Mouse (Mus musculus) heart, embryonic 14.5 days (tissue): Measurements from ENCODE around the gene Gm12695. TPM values are rescaled to one million over a fixed set of nuclear protein-coding genes. Genes with fewer than 3 reads are reported as not detected.

Experiments
- ATAC-seq: fragments of 200-750 bp; cut with Nextera tagmentation; 2 replicates; pipeline ENCODE4 v1.8.0; 2017; ENCODE audit warnings: low read depth, moderate TSS enrichment; ENCODE audit not compliant: insufficient number of reproducible peaks, insufficient read depth, low FRiP score
- H3K27ac ChIP-seq, 2 experiments: fragments of 200-500 bp in 1 of 2; fragments of 300-500 bp in 1 of 2; sonication (generic) in 1 of 2; replicated peaks in 1 of 2; 2 replicates each; pipeline ENCODE4 v1.5.1; 2012 to 2014; ENCODE audit warnings: low read depth in 2 of 2, low read length in 2 of 2, control low read depth in 1 of 2, mild to moderate bottlenecking in 1 of 2, mixed read lengths in 1 of 2; ENCODE audit not compliant: control insufficient read depth in 1 of 2, insufficient read depth in 1 of 2
- H3K27me3 ChIP-seq: fragments of 300-500 bp; sonication (generic); 2 replicates; pipeline ENCODE4 v1.6.1; 2014; ENCODE audit warnings: mild to moderate bottlenecking, low read length, control low read depth; ENCODE audit not compliant: control insufficient read depth, insufficient read depth
- H3K36me3 ChIP-seq: fragments of 300-500 bp; sonication (generic); 2 replicates; pipeline ENCODE4 v1.6.1; 2014; ENCODE audit warnings: mild to moderate bottlenecking, control low read depth, low read length, mixed read lengths; ENCODE audit not compliant: control insufficient read depth, insufficient read depth
- H3K4me1 ChIP-seq, 2 experiments: fragments of 200-500 bp in 1 of 2; fragments of 300-500 bp in 1 of 2; sonication (generic) in 1 of 2; 2 replicates each; pipeline ENCODE4 v1.6.1; 2012 to 2014; ENCODE audit warnings: low read length in 2 of 2, control low read depth in 1 of 2, mixed read lengths in 1 of 2; ENCODE audit not compliant: control insufficient read depth in 2 of 2, insufficient read depth in 2 of 2
- H3K4me2 ChIP-seq: fragments of 300-500 bp; sonication (generic); 2 replicates; pipeline ENCODE4 v1.6.1; 2014; ENCODE audit warnings: mild to moderate bottlenecking, low read length
- H3K4me3 ChIP-seq, 2 experiments: fragments of 200-500 bp in 1 of 2; fragments of 300-500 bp in 1 of 2; sonication (generic) in 1 of 2; 2 replicates each; pipeline ENCODE4 v1.5.1; 2012 to 2014; ENCODE audit warnings: low read length in 2 of 2, mild to moderate bottlenecking in 2 of 2, control low read depth in 1 of 2, low read depth in 1 of 2, moderate library complexity in 1 of 2; ENCODE audit not compliant: control insufficient read depth in 1 of 2, insufficient read depth in 1 of 2
- H3K9ac ChIP-seq: fragments of 300-500 bp; sonication (generic); 2 replicates; pipeline ENCODE4 v1.6.1; 2014; ENCODE audit warnings: mild to moderate bottlenecking, low read length
- H3K9me3 ChIP-seq: fragments of 300-500 bp; sonication (generic); 2 replicates; pipeline ENCODE4 v1.6.1; 2016; ENCODE audit warnings: low read length, control low read depth; ENCODE audit not compliant: control insufficient read depth
- WGBS: fragments of 180-500 bp; shearing (Covaris S2); extraction: QIAGEN DNeasy Blood & Tissue Kit; methylation state at CpG from one replicate; pipeline ENCODE4 v1.1.7; 2014; 5-methylcytosine and 5-hydroxymethylcytosine counted together
- polyA plus RNA-seq: library from polyadenylated mRNA; unstranded; fragments of >200 nt; fragmentation: Nextera tagmentation; extraction: Ambion mirVana; gene quantifications from 2 replicates; pipeline ENCODE4 v1.2.1, GENCODE M21; 2014

Gm12695 gene
- polyA plus RNA-seq, 1 experiment from 2014 or later = not detected

DNA sequence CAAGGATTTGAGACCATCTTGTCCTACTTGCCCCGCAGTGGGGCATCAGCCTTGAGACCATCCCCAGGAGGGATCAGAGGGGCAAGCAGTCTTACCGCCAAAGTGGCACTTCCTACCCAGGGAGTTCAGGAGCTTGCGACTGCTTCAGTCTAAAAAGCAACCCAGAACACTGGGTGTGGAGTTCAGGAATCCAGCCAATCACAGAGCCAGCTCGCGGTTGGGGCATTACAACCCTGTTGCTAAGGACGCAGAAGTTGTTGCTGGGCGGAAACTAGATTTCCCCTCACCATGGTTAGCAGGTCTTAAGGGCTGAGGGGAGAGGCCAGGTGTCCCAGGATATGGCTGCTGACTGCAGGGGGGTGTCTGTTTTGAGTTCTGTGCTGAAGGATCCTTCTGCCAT lies 1.6 kb upstream of the Gm12695 start:
- Histone ChIP-seq H3K9ac (no peak overlapping the region), H3K36me3 (no peaks in the 10 kb centered on the region), H3K27me3 (no peaks in the 10 kb centered on the region), H3K27ac (no peak overlapping the region), H3K4me1 (no peaks in the 10 kb centered on the region), H3K9me3 (no peaks in the 10 kb centered on the region), H3K4me3 (no peak overlapping the region), H3K4me2 (no peak overlapping the region)
- ATAC-seq = no peak
- 11% methylated on average over 7 of the region's 7 CpGs for WGBS

DNA sequence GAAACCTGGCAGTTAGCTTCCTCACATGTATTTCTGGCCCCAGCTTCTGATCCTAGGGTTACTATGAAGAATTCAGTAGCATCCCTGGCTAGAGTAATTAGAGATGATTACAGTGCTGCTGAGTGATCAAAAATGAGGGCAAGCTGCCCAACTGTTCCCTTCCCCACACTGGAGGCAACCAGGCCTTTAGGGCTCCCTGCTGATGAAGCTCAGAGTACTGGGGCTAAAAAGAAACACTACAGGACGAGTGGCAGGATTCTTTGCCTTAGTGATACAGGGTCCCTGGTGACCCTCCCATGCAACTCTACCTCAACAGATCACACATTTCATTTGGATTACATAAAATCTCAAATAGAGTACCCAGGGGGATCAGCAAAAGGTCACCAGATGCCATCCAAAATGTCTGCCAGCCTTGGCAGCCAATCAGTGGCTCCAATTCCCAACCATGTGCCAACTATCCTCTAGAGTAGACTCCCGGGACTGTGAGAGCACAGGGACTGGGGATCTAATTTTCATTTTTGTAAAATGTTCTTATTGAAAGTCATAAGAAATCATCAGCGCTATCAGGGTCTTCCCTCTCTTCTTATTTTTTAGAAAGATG lies 11.9 kb downstream of the Gm12695 start:
- Histone ChIP-seq H3K9me3 (no peaks in the 10 kb centered on the region), H3K4me3 (no peak overlapping the region), H3K36me3 (no peaks in the 10 kb centered on the region), H3K4me1 (no peaks in the 10 kb centered on the region), H3K27ac (no peak overlapping the region), H3K4me2 (no peak overlapping the region), H3K27me3 (no peaks in the 10 kb centered on the region), H3K9ac (no peak overlapping the region)
- 64% methylated on average over 3 of the region's 3 CpGs for WGBS
- no peak for ATAC-seq

DNA sequence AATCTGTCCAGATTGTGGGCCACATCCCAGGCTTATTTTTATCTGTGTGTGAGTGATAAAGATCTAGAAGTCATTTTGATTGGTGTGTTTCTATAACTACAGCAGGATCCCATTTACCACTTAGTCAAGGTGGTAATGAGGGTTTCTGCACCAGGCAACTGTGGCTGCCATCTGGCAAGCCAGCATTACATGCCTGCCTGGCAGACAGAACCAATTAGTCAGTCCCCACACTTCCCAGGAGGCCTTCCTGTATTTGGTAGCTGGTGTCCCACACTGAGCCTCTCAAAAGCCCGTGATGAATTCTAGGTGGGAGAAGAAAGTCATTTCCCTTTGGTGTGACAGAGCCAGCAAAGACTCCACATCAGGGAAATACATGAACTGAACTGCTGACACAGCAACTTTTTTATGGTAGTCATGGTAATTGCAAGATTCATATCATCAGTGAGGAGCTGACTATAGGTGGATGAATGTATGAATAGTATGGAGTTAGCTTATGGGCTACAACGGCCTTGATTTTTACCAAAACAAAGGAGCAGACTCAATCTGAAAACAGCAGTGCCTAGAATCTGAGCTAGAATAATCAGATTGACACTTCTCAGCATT lies 18.5 kb downstream of the Gm12695 start:
- Histone ChIP-seq H3K9ac (no peak overlapping the region), H3K4me3 (no peak overlapping the region), H3K4me2 (no peak overlapping the region), H3K4me1 (no peaks in the 10 kb centered on the region), H3K9me3 (no peaks in the 10 kb centered on the region), H3K36me3 (no peaks in the 10 kb centered on the region), H3K27ac (no peak overlapping the region), H3K27me3 (no peaks in the 10 kb centered on the region)
- WGBS = 41% methylated on average over 2 of the region's 2 CpGs
- ATAC-seq = no peak

DNA sequence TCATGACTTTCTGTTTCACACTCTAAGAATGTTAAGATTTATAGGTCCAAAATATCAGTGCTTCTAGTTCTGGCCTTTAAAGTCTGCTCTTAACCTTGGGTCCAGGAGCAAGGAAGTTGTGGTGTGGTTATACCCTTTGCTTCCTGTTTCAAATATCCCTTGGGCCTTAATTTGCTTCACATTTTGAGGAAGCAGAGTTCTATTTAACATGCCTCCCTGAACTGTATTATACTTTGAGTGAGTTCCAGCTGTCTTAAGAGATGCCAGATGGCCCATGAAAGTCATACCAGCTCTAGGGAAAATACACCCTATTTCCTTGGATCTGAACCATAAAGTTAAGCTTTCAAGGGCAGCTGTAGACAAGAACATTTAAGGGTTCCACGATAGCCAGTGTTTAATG lies 33.0 kb downstream of the Gm12695 start:
- Histone ChIP-seq H3K36me3 (no peaks in the 10 kb centered on the region), H3K27ac (no peak overlapping the region), H3K4me1 (no peaks in the 10 kb centered on the region), H3K27me3 (no peaks in the 10 kb centered on the region), H3K4me3 (no peak overlapping the region), H3K9ac (no peak overlapping the region), H3K4me2 (no peak overlapping the region), H3K9me3 (no peaks in the 10 kb centered on the region)
- 56% methylated on average over 1 of the region's 1 CpGs for WGBS
- no peak for ATAC-seq

DNA sequence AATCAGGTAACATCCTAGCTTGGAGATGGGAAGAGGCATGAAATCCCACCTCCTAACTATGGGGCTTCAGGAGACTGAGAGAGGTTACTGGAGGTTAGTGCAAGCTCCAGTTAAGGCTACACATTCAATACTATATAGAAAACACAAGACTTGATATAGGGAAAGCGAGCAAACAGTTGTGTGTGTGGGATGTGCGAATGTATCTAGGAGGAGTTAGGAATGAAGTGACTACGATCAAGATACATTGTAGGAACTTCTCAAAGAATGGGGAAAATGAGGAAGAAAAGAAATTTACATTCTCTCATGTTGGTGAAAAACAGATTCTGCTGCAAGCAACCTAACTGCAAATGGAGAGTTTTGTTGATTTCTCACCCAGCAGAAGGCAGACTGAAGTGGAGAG lies 44.5 kb downstream of the Gm12695 start:
- no peak for ATAC-seq
- Histone ChIP-seq H3K27me3 (no peaks in the 10 kb centered on the region), H3K36me3 (no peaks in the 10 kb centered on the region), H3K4me1 (no peaks in the 10 kb centered on the region), H3K27ac (no peak overlapping the region), H3K9ac (no peak overlapping the region), H3K9me3 (no peaks in the 10 kb centered on the region), H3K4me2 (no peak overlapping the region), H3K4me3 (no peak overlapping the region)
- 82% methylated on average over 3 of the region's 3 CpGs for WGBS

DNA sequence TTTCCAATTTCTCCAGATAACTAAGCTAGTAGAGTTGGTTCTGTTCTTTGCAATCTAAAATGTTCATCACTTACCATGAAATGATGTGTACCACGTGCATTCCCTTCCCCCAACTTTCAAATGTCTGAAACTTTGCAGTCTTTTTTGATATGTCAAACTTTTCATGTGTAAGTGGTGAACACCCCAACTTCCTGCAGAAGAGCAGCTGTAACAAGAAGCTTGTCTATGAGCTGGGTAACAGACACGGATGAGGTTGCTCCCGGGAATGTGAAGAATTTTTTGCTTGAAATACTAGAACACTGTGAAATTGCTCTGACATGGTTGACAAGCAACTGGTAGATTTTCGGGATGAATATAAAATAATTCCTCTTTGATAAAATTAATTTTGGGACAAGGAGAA lies 55.7 kb downstream of the Gm12695 start:
- no peaks in the 10 kb centered on the region for H3K9me3 ChIP-seq
- no peak overlapping the region for H3K4me3 ChIP-seq
- H3K27me3 ChIP-seq = no peaks in the 10 kb centered on the region
- no peak overlapping the region for H3K4me2 ChIP-seq
- ATAC-seq = no peak
- H3K9ac ChIP-seq = no peak overlapping the region
- H3K36me3 ChIP-seq = no peaks in the 10 kb centered on the region
- no peaks in the 10 kb centered on the region for H3K4me1 ChIP-seq
- 54% methylated on average over 4 of the region's 4 CpGs for WGBS
- no peak overlapping the region for H3K27ac ChIP-seq

DNA sequence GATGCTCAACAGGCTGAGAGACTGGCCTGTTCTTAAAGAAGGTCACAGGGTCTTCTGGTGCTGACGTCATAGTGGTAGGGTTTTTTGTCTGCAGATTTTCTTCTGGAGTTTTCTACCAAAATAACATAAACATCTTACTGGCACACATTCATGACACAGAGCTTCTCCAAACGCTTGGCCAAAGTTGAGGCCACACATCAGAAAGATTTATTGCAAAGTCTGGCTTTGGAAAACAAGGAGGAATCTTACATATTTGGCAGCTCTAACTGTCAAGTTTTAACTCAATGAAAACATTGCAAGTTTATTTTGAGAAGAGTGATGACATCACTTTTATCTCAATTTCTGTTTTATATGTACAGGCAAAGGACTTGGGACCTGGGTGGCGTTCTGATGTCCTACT lies 56.8 kb downstream of the Gm12695 start:
- Histone ChIP-seq H3K27ac (no peak overlapping the region), H3K4me2 (no peak overlapping the region), H3K9ac (no peak overlapping the region), H3K4me1 (no peaks in the 10 kb centered on the region), H3K9me3 (no peaks in the 10 kb centered on the region), H3K4me3 (no peak overlapping the region), H3K36me3 (no peaks in the 10 kb centered on the region), H3K27me3 (no peaks in the 10 kb centered on the region)
- WGBS = 55% methylated on average over 3 of the region's 3 CpGs
- ATAC-seq = no peak
